Mouse (Mus musculus): ENCODE measurements around the gene Abcb6.

Gene Abcb6

DNA sequence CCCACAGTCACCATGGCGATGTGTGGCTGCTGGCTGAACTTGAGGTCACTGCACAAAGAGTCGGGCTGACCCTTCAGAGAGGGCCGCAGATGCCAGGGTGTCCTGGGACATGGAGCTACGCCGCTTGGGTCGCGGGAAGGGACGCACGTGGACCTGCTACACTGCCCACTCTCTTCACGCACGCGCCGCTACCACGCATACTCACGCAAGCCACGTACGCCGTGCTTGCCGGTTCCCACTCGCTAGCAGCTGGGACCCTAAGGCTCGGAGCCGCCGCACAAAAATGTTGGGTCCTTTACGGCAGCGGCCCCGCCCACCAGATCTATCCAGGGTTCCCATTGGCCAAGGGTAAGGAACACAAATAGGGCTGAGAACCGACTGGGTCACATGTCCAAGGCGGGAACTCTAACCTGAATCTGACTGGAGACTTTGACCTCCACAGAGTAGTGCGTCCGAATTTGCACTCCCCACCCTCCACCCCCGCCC, at the start of gene Abcb6:
Gene Abcb6 (minus strand): TSS at position 288 of the 486 bp plus-strand sequence.
- DNase-seq: peak; percentile 84

DNA sequence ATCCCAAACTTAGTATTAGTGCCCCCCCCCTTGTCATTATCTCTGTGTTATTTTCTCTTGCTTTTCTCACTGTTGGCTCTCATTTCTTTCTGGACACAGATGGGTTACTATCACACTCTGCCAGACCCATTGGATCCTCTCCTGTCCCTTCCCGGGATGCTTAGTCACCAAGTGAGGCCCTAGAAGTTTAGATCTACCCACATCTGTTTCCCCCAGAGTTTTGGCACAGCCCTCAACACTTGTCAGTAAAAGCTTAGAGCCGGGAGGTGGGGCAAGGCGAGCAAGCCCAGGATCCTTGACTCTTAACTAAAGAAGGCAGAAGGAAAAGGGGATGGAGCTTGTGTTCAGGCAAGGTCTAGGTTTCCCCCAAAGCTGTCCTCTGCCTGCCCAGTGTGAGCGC, 49.0 kb upstream of the Abcb6 start:
- no peak for DNase-seq

DNA sequence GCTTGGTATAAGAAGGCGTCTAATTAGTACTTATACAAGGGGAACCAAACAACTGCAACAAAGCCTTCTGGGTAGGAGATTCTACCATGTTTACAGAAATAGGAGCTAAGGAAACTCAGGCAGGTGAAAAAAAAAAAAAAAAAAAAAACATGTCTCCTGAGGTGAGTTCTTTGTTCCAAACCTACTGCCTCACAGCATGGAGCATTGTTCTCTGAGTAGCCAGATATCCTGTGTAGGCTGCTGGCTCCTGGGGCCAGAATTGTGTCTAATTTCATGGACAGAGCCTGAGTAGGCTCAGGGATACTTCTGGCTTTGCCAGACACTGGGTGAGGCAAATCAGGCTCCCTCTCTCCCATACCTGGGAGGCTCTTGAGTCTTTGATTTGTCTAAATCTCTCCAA, 47.5 kb upstream of the Abcb6 start:
- no peak for DNase-seq

DNA sequence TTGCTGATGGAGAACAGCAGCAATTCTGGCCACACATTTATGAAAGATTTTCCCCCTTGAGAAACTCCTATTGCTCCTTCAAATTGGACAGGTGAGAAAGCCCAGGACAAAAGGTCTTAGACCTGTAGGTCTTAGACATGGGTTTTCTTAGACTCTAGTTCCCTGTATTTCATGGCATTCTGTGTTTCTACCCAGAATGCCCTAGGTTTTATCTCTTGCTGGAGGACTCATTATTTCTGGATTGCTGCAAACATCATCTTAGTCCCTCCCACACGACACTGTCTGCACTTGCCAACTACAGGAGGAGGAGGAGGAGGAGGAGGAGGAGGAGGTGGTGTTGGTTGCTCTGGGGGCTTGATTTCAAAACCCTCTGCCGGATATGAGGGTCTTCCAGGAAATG, 45.9 kb upstream of the Abcb6 start:
- DNase-seq: no peak

DNA sequence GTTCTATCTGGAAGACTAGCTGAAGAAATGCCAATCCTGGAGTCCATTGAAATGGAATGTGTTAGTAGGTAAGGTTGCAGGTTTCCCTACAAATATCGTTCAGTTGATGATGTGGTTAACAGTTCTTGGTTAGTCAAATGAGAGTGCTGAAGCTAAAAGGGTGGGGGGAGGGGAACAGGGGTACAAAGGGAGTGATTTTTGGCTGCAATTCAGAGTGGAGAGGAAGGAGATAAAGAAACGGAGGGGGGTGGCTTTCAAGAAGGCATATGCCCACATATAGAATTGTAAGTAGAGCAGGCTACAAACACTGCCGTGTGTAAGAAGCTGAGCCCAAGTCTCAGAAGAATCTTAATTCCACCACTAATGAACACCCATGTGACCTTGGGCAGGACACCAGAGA, 45.3 kb upstream of the Abcb6 start:
- DNase-seq: no peak

DNA sequence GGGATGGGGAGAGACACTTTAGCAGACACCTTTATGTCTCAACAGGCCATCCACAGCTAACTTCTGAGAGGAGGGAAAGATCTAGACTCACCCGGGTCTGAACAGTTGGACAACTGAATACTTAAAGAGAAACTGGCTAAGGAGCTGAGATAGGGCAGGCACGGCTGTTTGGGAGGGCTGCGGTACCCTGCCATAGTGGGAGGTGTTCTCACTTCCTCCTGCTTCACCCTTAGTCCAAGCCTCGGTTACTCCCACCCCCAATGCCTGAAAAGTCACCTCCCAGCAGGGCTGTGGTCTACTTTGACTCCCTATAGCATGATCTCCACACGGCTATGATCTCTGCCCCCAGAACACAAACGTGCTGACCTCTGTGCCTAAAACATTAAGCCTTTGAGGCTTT, 43.3 kb upstream of the Abcb6 start:
- DNase-seq: peak; percentile 51

DNA sequence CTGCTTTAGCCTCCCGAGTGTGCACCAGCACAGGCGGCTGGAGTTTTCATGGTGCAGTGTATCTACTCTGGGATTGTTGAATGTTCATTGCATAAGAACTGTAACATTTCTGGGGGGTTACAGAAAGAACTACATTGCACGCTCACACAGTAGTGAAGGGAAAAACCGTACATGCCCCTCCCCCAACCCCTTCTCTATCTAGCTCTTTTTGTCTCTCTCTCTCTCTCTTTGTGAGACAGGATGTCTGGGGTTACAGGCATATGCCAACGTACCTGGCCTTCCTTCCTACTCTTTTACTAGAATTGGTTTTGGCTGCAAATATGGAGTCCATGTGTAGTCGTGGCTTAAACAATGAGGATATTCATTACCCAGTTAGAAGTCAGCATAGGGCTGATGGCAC, 42.7 kb upstream of the Abcb6 start:
- DNase-seq: peak; percentile 60

DNA sequence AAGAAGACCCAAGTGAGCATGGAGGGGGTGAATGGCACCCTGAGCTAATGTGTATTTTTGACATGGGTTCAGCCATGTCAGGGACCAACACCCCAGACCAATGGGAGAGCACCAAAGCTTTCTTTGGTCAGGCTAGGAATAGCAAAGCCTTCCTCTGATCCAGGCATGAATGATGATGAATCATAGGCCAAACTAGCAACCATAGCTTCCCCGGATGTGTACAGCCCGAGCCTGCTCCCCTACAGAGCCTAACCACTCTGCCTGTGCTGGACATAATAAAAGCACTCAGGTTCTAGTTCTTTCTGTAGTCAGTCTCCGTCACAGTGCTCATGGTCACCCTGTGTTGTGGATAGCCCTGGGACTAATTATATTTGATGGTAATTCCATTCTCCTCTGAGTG, 41.3 kb upstream of the Abcb6 start:
- DNase-seq: no peak

DNA sequence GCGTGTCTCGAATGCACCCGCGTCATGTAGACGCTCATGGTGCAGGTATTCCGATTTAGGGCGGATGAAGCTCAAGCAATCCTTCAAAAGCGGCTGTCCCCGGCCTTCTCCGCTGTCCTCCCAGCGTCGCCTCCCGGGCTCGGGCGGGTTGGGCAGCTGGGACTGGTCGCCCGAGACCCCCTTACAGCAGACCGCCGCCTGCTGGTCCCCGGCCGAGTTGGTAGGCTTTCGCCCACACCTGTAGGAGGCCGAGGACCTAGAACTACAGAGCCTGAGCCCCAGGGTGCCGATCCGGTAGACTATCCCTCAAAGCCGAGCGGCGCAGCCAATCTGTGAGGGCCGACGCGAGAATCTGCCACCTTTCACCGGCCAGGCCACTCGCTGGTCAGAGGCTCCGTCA, 39.3 kb upstream of the Abcb6 start, which contains the start of gene Tuba4a:
Gene Tuba4a (minus strand): TSS at position 335 of the 400 bp plus-strand sequence.
- no peak for DNase-seq

DNA sequence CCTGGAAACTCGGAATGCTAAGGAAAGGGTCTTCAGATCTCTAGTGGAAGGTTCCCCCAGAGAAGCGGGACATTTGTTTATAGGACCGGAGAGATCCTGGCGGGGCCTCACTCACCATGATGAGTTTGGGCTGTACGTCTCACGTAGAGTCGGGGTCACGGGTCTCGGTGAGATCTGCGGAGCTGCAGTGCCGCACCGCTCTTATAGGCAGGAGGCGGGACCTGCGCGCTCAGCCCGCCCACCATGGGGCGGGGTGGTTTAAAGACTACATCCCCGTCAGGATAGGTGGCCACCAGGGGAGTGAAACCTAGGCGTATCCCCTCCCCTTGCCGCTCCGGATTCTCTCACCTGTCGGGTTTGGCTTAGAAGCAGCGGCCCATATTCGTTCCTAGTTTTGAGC, 38.9 kb upstream of the Abcb6 start:
- peak; percentile 98 for DNase-seq

DNA sequence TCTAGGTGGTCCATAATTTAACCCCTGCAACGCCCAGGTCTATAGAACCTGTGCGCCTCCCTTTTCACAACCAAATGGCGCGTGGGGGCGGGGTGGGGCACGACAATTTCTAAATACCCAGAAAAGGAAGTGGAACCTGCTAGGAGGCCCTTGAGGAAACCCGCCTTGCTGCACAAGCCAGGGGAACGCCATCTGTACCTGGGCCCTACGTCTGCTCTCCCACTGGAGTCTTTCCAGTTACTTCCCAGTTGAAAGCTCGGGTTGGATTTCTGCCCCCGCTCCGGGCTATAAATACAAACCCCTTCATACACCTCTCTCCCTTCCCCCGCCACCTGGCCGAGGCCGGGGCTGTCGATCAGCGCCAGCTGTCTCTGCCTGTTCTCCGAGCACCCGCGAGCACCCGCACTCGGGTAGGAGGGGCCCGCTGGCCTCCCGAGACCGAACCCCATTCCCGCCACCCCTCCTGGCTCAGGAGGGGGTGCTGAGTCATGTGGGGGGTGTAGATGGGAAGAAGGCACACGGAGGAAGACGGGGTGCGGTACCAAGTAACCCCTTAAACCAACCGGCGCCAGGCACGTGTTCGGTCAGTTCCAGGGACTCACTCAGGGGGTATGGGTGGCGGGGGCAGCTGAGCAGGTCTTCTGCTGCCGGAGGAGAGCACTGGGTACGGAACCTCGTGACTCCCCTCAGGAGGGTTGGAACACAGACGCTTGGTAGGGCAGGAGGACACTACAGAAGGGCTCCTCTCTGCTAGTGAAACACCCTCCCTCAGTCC, 38.2 kb upstream of the Abcb6 start:
- DNase-seq: peak; percentile 73

DNA sequence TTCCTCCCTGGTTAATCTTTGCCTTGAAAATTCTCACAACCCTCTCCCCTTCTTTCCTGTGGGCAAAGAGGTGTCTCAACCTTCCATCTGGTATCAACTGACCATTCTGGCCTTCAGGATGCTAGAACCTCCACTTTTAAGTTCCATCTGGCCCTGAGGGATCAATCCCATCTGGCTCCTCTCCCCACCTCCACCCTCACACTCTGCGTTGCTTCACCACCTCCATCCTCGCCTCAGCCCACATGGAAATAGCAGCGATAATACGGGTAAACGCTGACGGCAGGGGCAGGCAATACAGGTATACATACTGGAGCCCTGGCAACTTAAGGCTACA, 37.7 kb upstream of the Abcb6 start:
- DNase-seq: no peak

DNA sequence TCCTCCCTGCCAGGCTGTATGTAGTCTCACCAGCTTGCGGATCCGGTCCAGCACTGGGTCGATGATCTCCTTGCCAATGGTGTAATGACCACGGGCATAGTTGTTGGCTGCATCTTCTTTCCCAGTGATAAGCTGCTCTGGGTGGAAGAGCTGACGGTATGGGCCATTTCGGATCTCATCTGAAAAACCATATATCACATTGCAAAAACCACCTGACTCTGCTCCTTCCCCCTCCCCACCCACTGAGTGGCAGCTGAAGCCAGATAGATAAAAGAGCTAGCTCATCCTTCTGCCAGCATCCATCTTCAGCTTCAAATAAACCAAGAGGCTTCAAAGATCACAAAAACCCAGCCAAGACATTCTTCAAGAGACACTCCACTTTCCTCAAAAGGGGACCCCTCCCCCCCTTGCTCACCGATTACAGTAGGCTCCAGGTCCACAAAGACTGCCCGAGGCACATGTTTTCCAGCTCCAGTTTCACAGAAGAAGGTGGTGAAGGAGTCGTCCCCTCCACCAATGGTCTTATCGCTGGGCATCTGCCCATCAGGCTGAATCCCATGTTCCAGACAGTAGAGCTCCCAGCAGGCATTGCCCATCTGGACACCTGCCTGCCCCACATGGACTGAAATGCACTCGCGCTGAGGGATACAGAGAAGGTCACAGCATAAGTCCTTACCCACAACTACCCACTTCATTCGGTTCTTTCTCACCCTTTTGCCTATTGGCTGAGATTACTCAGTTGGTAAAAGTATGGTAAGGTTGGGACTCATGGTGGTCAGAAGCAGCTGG, 36.8 kb upstream of the Abcb6 start:
- peak; percentile 28 for DNase-seq

DNA sequence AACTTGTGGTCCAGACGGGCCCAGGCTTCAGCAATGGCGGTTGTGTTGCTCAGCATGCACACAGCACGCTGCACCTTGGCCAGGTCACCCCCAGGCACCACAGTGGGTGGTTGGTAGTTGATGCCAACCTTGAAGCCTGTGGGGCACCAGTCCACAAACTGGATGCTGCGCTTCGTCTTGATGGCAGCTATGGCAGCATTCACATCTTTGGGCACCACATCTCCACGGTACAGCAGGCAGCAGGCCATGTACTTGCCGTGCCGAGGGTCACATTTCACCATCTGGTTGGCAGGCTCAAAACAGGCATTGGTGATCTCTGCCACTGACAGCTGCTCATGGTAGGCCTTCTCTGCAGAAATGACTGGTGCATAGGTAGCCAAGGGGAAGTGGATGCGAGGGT, 35.6 kb upstream of the Abcb6 start:
- DNase-seq: no peak

DNA sequence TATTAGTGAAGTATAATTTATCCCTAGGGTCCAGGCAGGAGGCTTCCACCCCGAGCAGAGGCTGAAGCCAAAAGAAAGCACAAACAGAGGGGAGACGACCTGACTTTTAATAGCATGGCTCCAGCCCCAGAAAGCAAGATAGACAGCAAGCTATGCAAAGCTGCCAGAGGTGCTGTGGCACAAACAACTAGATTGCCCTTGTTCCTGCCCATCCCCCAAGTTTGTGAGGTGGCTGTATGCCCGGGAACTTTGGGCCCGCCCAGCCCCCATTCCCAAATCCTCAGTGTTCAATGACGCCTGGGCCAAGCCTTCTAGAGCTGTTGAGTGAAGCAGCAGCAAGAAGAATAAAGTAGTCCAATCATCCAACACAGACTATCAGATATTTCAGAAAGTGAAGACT, 34.7 kb upstream of the Abcb6 start:
- no peak for DNase-seq

DNA sequence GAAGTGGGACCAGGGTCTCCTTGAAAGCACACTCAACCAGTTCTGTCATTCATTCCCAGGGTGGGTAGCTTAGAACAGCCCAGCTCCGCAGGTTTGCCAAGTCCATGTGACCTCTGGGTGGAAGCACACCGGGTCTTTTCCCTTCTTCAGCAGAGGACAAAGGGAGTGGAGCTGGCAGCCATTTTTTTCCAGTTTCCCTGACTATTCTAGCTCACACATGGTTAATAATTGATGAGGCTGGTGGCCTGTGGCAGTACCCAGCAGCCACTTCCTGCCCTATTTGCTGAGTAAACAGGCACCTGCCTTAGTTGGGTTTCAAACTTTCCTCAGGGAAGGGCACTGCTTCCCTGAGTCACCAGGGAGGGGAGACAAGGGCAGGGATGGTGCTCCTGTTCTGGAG, 34.2 kb upstream of the Abcb6 start:
- DNase-seq: no peak

DNA sequence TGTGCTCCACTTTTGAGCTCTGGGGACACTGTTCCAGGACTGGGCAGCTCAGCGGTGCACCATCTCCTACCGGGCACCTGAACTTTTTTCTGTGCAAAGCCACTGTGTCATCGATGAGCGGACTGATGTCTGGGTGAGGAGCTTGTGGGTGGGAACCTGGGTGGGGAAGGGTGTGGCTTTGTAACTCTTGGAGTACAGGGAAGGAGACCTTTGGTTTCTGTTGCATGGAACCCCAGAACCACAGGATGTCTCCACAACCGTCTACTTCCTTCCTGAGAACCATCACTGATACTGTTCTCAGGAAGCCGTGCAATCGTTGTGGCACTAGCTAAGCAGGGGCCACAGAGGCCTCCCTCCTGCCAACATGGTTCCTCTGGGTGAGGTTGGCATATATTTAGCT, 32.9 kb upstream of the Abcb6 start:
- DNase-seq: peak; percentile 27

DNA sequence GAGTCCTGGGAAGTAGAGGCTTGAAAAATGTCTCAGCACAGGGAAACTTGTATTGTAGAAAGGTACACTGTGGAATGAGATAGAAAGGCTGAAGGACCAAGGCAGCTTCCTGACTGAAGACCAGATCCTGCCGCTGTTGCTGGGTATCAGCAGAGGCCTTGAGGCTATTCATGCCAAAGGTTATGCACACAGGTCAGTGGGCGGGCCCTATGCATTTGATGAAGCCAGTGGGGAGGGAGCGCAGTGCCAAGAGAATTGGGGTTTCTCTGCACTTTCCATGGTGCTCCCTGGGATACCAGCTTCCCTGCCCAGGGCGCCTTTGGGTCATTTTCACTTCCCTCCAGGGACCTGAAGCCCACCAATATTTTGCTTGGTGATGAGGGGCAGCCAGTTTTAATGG, 32.4 kb upstream of the Abcb6 start:
- DNase-seq: no peak

DNA sequence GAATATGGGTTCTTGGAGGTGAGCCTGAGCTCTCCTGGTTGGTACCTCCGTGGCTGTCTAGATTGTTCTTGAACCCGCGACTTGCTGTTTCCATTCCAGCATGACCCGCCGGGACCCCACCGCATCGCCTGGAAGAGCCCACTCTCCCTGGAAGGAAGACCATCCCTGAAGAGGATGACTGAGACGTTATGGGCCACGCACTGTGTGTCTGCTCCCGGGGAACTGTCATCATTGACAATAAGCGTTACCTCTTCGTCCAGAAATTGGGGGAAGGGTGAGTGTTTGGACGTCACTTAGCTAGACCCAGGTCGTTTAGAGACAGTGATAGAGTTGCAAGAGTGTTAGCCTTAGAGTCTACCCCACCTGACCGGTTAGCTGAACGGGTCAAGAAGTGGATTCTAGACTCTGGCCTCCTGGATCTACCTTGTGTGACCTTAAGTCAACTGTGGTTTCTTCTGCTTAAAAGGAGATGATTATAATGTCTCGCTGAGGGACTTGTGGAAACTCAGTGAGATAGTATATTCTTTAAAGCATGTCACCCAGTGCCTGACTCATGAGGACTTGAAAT, 31.0 kb upstream of the Abcb6 start:
- no peak for DNase-seq

DNA sequence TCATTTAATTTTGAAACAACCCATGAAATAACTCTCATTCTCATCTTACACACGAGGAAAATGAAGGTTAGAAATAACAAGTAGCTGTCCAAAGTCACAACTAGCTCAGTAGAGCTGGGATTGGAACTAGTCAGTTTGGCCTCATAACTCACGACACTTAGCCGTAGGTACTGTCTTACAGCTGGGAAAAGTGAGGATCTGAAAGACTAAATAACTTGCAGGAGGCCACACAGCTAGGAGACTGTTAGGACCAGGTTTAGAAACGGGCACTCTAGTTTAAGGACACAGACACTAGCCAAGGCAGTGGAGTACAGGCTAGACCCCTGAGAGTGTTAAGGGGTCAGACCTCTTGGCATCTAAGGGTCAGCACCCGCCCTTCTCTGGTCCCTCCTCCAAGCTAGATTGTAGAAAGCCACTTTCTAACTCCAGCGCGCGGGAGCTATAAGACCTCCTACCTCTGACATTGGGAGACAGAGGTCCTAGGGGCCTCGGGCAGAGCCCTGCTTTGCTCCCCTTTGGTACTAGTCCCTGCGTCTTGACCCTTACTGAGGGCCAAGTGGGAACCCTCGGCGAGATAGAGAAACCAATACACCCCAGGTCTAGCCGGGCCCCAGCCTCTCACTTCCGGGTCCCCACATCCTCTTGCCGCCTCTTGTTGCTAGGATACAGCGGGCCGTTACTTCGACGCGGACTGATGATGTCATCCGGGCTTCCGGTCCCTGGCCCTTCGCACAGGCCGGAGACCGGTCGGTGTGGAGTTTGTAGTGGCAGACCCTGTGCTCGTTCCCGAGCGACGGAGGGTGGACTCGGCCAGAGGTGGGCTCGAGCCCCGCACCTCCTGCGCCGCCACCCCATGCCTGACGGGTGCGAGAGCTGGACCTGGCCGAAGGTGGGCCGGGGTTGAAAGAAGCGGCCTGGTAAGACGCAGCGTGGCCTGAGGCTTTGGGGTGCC, 30.2 kb upstream of the Abcb6 start, which contains the start of the genes Glb1l and Stk16:
Gene Glb1l (minus strand): TSS at position 678 of the 952 bp plus-strand sequence.
Gene Stk16 (plus strand): TSS at position 703 of the 952 bp plus-strand sequence.
- DNase-seq: peak; percentile 95

DNA sequence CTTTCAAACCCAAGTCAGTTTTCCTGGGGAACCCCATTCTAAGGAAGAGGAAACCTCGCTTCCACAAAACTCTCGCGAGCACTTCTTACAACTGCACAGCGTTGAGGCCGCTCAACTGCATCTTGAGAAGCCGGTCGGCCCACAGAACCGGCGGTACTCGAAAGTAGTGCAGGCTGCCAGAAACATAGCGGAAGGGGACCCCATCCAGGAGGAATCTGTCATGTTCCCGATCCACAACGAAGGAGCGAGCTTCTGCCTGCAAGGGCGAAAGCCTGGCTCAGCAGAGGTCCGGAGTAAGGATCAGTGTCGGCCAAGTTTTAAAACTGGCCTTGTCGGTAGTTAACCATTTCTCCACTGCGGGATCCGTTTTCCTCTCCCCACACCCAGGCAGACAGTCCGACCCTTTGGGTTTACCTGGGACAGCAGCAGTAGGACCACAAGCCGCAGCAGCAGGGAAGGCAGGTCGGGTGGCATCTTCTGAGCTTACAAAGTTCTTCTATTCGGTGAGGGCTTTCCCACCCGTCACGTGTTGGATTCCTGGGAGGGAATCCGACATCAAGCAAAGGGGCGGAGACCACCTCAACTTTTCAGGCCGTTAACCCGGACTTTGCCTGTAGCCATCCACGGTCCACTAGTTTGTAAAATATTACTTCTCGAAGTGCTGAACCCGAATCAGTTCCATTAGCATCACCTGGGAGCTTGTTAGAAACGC, 28.9 kb upstream of the Abcb6 start:
- peak; percentile 51 for DNase-seq

DNA sequence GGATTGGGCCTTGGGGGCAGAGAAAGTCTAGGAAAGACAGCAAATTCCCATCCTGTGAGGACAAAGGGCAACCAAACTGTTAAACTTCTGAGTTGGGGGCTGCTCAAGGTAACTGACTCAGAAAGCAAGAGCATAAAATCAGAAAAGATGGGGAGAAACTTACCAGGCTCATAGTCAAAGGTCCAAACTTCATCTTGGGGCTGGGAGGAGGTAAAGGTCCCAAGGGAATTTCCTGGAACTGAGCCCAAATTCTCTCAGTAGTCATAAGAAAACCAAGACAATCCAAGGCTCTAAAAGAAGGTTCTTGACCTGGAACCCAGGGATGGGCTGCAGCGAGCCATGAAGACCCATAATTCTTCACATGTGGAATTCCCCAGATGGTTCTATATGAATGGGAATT, 21.0 kb upstream of the Abcb6 start:
- DNase-seq: no peak

Data from thymus, postnatal 25 days (tissue).